Mouse (Mus musculus) right cerebral cortex, postnatal 14 days (tissue): Measurements from ENCODE around the gene Ndufb7.

Source experiments
- DNase-seq: peaks from one replicate; pipeline ENCODE4 v3.0.0; 2022

Gene Ndufb7

DNA sequence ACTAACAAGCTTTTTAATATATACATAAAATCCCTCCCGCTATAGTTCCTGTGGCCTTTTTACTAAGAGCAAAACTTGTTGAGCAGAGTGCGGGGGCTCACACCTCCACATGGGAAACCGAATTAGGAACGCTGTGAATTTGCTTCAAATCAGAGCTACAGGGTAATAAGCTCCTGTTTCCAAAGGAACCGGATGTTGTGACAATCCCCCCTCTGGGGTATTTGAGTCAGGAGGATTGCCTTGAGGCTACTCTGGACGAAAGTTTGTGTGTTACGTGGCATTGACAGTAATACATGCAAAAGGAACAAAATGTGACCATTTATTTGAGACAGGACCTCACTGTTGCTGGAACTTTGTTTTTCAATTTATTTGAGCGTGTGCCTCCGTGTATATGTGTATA lies 42.6 kb downstream of the Ndufb7 start:
- DNase-seq: no peak

DNA sequence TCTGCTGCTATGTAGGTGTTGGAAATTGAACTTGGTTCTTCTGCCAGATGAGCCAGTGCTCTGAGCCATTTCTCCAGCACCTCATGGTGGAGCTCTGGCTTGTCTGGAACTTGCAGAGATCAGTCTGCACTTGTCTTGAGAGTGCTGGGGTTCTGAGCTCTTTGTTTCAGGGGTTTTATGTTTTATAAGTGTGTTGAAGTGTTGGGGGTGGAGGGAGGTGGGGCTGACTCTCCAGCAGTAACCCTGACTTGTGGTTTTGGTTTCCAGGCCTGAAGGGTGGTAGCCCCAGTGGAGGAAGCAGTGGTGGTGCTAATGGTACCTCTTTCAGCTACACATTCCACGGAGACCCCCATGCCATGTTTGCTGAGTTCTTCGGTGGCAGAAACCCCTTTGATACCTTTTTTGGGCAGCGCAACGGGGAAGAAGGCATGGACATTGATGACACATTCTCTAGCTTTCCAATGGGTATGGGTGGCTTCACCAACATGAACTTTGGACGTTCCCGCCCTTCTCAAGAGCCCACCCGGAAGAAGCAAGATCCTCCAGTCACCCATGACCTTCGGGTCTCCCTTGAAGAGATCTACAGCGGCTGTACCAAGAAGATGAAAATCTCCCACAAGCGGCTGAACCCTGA lies 43.2 kb downstream of the Ndufb7 start:
- no peak for DNase-seq

DNA sequence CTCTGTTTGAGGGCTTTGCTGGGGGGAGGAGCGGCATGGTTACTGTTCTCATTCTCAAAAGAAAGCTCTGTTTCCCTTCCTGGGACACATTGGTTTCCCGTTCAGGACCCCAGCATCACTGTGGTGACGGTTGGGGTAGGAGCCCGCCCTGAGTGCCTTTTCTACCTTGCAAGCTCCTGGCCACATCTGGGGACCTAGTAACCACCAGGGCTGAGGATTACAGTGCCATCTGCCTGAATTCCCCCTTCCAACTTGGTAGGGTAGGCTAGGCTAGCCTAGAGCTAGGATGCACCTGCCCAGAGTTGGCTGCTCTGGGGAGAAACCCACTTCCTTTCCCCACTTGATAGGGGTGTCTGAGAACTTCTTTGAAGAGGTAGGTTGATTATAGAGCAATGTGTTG lies 45.5 kb downstream of the Ndufb7 start:
- no peak for DNase-seq

DNA sequence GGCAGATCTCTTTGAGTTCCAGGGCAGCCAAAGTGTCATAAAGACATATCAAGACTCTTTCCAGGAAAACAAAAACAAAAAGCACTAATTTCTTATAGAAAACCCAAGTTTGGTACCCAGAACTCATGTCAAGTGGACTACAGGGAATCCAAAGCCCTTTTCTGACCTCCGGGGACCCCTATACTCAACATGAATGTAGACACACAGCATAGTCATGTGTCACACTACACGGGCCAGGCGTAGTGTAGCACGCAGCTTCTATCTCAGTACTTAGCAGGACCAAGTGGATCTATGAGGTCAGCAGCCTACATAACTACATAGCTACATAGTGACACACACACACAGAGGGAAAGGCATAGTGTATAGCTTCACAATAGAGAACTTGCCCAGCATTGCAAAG lies 47.2 kb downstream of the Ndufb7 start:
- no peak for DNase-seq

DNA sequence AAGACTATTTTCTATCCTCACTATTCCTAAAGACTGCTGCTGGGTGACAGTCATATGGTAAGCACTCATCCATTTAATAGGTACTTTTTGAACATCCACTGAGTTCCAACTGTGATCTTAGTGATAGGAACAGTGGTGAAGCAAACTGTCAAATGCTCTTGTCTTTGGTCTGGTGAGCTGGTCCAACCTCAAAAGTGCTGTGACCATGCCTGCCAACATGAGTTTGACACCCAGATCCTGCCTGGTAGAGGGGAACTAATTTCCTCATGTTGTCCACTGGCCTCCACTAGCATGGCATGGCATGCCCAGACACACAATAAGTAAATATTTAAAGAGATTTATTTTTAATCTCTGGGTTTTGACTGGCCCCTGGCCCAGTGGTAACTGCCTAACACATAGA lies 50.2 kb downstream of the Ndufb7 start:
- no peak for DNase-seq

DNA sequence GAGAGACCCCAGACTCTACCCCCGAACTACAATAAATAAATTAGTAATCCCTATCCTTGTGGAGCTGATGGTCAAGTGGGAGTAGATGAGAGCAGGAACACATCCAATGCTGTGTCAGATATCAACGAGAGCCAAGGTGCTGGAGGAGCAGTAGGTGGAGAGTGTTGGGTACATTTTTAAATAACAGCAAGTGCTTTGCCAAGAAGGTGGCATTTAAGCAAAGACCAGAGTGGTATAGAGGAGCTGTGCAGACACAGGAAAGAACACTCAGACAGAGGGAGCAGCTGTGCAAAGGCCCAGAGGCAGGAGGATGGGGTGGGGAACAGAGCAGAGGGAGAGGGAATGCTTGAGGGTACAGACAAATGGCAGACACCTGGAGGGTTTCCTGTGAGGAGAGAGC lies 50.6 kb downstream of the Ndufb7 start:
- no peak for DNase-seq

DNA sequence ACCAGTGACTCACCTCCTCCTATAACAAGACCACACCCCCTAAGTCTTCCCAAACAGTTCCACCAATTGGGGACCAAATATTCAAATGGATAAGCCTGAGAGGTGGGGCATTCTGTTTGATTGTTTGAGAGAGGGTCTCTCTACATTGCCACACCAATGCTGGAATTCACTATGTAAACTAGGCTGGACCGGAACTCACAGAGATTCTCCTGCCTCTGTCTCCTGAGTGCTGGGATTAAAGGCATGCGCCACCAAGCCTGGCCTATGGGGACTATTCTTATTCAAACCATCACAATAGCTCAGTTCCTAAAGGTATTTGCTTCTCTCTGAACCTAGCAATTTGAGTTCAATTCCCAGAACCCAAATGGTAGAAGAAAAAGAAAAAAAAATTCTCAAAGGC lies 52.1 kb downstream of the Ndufb7 start:
- no peak for DNase-seq

DNA sequence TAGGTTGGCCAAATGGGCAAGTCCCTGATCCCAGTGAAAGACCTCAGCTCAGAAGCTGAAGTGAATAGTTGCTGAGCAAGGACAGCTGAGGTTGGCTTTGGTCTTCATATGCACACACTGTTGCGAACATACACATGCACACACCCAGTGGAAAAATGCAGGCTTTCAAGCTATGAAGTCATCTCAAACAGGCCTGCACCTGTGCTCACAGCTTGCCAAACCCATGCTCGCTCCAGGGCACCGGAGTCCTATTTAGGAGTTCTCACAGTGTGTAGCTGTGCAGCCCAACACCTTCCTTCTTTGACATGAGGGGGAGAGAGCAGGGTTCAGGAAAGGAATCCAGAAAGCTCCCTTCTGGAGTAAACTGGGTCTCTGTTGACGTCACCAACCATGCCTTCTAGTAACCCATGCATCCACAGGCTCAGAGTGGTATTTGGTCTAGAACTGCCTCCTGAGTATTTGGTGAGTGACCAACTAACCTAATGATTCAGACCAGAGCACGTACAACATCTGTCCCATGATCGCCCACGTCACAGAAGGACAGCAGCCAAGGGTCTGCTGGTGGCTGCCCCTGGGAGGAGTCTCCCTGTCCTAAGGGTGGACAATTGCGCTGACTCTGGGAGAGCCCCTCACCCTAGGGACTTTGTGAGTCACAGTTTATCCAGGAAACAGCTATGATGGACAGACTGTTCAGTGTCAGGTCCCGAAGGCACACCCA lies 53.3 kb downstream of the Ndufb7 start:
- DNase-seq: no peak
